Mouse (Mus musculus) bone marrow, adult 2 months (tissue): Measurements from ENCODE around the gene Vamp9.

Source experiments
- CTCF ChIP-seq: fragments of 200-500 bp; IDR thresholded peaks from 2 replicates; pipeline ENCODE4 v1.5.1; 2011; ENCODE audit warnings: low read length, control low read depth; ENCODE audit not compliant: control insufficient read depth, insufficient read depth
- POLR2A ChIP-seq: fragments of 200-500 bp; IDR thresholded peaks from 2 replicates; pipeline ENCODE4 v1.6.1; 2011; ENCODE audit warnings: low read depth, mild to moderate bottlenecking, control low read depth, low read length, borderline replicate concordance; ENCODE audit not compliant: control insufficient read depth

DNA sequence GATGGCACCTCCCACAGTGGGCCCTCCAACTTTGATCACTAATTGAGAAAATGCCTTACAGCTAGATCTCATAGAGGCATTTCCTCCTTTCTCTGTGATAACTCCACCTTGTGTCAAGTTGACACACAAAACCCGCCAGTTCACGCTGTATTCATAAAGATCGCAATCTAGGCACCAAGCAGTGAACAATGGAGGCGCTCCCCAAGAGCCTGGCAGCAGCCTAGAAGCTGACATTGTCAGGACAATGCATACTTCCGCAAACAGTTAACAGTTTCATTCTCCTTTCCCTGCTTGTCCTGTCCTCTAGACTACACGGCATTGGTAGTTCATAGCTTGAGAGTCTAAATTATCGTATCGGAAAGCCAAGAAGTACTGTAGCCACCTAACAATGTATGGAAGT, 16.0 kb downstream of the Vamp9 start:
- no peak for TF ChIP-seq CTCF
- TF ChIP-seq POLR2A, result no peak
